Mouse (Mus musculus) neural tube, embryonic 15.5 days (tissue): ENCODE results near the gene Neil1. TPM values are rescaled to one million over a fixed set of nuclear protein-coding genes. Genes with fewer than 3 reads are reported as not detected.

ENCODE experiments used
- ATAC-seq: fragments of 200-750 bp; cut with Nextera tagmentation; 2 replicates; pipeline ENCODE4 v1.8.0; 2017; ENCODE audit warnings: mild to moderate bottlenecking, moderate TSS enrichment, moderate library complexity; ENCODE audit not compliant: low FRiP score
- H3K27ac ChIP-seq: fragments of 300-500 bp; sonication (generic); replicated peaks from 2 replicates; pipeline ENCODE4 v1.5.1; 2015; ENCODE audit warnings: mild to moderate bottlenecking, inconsistent platforms
- H3K27me3 ChIP-seq: fragments of 300-500 bp; sonication (generic); replicated peaks from 2 replicates; pipeline ENCODE4 v1.6.1; 2015; ENCODE audit warnings: inconsistent platforms
- H3K36me3 ChIP-seq: fragments of 300-500 bp; sonication (generic); 2 replicates; pipeline ENCODE4 v1.6.1; 2015; ENCODE audit warnings: inconsistent platforms
- H3K4me1 ChIP-seq: fragments of 300-500 bp; sonication (generic); 2 replicates; pipeline ENCODE4 v1.6.1; 2015; ENCODE audit warnings: inconsistent platforms
- H3K4me2 ChIP-seq: fragments of 300-500 bp; sonication (generic); 2 replicates; pipeline ENCODE4 v1.6.1; 2015; ENCODE audit warnings: inconsistent platforms, mild to moderate bottlenecking, moderate library complexity
- H3K4me3 ChIP-seq: fragments of 300-500 bp; sonication (generic); replicated peaks from 2 replicates; pipeline ENCODE4 v1.5.1; 2015; ENCODE audit warnings: mild to moderate bottlenecking, inconsistent platforms
- H3K9ac ChIP-seq: fragments of 300-500 bp; sonication (generic); replicated peaks from 2 replicates; pipeline ENCODE4 v1.6.1; 2015; ENCODE audit warnings: mild to moderate bottlenecking, inconsistent platforms
- H3K9me3 ChIP-seq: fragments of 300-500 bp; sonication (generic); replicated peaks from 2 replicates; pipeline ENCODE4 v1.6.1; 2016; ENCODE audit warnings: inconsistent platforms
- WGBS: fragments of 180-500 bp; shearing (Covaris S2); methylation state at CpG from one replicate; pipeline ENCODE4 v1.1.7; 2015; ENCODE audit warnings: mixed read lengths; 5-methylcytosine and 5-hydroxymethylcytosine counted together
- polyA plus RNA-seq: library from polyadenylated mRNA; unstranded; fragments of >200 nt; fragmentation: Nextera tagmentation; extraction: Ambion mirVana; gene quantifications from 2 replicates; pipeline ENCODE4 v1.2.1, GENCODE M21; 2015

Neil1 gene
- polyA plus RNA-seq, 1 experiment from 2014 or later: 10.4 TPM

- Histone ChIP-seq H3K9ac (no peak overlapping the region), H3K27me3 (no peaks in the 10 kb centered on the region), H3K4me2 (no peak overlapping the region), H3K4me1 (peaks cover 25% of the 10 kb centered on the region), H3K36me3 (no peaks in the 10 kb centered on the region), H3K4me3 (no peak overlapping the region), H3K9me3 (no peaks in the 10 kb centered on the region), H3K27ac (no peak overlapping the region)
- no peak for ATAC-seq
- whole genome bisulfite sequencing: 47% methylated on average over 6 of the region's 6 CpGs
Observed at GRCm38 (mm10) chr9:57152331-57152730, 4.2 kb upstream of the Neil1 start.

GRCm38 (mm10) chr9:57150192-57150591 is 2.1 kb upstream of the Neil1 start:
- Histone ChIP-seq H3K27ac (no peak overlapping the region), H3K4me3 (no peak overlapping the region), H3K36me3 (no peaks in the 10 kb centered on the region), H3K9me3 (no peaks in the 10 kb centered on the region), H3K4me2 (no peak overlapping the region), H3K4me1 (peaks cover 27% of the 10 kb centered on the region), H3K27me3 (no peaks in the 10 kb centered on the region), H3K9ac (no peak overlapping the region)
- 89% methylated on average over 5 of the region's 5 CpGs for WGBS
- no peak for ATAC-seq

DNA sequence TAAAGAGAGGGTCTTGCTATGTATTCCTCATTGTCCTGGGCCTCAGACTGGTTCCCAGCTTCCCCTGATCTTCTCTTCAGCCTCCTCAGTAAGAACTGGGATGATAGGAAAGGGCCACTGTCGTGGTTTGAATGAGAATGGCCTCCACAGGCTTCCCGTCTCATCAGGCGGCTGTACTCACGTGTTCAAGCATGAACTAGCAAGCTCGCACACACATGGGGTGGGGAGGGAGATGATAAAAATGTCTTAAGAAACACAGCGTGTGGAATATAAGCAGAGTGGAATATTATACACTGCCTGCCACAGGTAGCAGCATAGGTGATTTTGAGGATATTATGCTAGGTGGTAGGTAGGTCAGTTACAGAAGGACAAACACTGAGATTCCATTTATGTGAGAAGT is 916 bp upstream of the Neil1 start:
- 63% methylated on average over 6 of the region's 6 CpGs for WGBS

GRCm38 (mm10) chr9:57147205-57148143 is 631 bp downstream of the Neil1 start:
- peaks cover 27% of the 10 kb centered on the region for H3K4me1 ChIP-seq
- H3K36me3 ChIP-seq: peaks cover 19% of the 10 kb centered on the region
- H3K9ac ChIP-seq: peak overlapping the region; percentile 65
- WGBS: 9% methylated on average over 19 of the region's 19 CpGs
- H3K9me3 ChIP-seq: no peaks in the 10 kb centered on the region
- peak overlapping the region; percentile 90 for H3K27ac ChIP-seq
- ATAC-seq: peak; percentile 46
- peak overlapping the region; percentile 72 for H3K4me2 ChIP-seq
- no peaks in the 10 kb centered on the region for H3K27me3 ChIP-seq
- H3K4me3 ChIP-seq: peak overlapping the region; percentile 51

More for the DNA sequence above, 916 bp upstream of the Neil1 start:
- Histone ChIP-seq H3K9me3 (no peaks in the 10 kb centered on the region), H3K4me3 (peak overlapping the region; percentile 51), H3K4me2 (peak overlapping the region; percentile 72), H3K27ac (peak overlapping the region; percentile 90), H3K36me3 (peaks cover 5% of the 10 kb centered on the region; the same call in 1 of the 2 replicates), H3K27me3 (no peaks in the 10 kb centered on the region), H3K4me1 (peaks cover 27% of the 10 kb centered on the region), H3K9ac (peak overlapping the region; percentile 65)
- ATAC-seq: no peak

DNA sequence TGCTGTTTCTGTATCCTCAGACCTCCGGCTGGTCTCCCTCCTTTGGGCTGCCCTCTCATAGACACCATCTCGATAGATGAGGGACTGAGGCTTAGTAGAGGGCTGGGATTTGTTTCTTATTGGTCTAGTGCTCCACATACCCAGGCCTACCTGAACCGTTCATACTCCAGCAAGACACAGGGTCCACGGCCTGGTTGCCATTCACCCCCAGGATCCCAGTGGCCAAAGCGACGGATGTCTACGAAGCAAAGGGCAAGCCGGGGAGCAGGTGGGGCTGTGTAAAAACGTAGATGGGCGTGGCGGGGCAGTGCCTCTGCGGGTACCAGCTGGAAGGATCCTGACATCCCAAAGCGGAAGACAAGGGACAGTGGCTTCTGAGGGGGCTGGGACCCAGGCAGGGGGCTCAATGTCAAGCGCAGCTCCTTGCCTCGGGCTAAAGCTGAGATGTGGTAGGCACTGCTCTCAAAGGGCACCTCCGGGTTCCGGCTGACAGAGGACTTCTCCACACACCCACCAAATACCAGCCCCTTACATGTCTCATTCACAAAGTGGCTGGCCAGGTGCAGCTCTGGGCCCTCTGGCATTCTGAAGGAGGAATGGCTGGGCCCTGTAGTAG is 1.5 kb downstream of the Neil1 start:
- H3K4me2 ChIP-seq: peak overlapping the region; percentile 72
- H3K4me1 ChIP-seq: peaks cover 27% of the 10 kb centered on the region
- H3K36me3 ChIP-seq: peaks cover 28% of the 10 kb centered on the region
- no peaks in the 10 kb centered on the region for H3K27me3 ChIP-seq
- H3K9me3 ChIP-seq: no peaks in the 10 kb centered on the region
- WGBS: 84% methylated on average over 17 of the region's 17 CpGs
- H3K27ac ChIP-seq: peak overlapping the region; percentile 90
- peak overlapping the region; percentile 65; the same call in 1 of the 2 replicates for H3K9ac ChIP-seq
- H3K4me3 ChIP-seq: 0 out of 2 replicates have a peak overlapping the region, but pooled peaks have one; percentile 51
- ATAC-seq: no peak

DNA sequence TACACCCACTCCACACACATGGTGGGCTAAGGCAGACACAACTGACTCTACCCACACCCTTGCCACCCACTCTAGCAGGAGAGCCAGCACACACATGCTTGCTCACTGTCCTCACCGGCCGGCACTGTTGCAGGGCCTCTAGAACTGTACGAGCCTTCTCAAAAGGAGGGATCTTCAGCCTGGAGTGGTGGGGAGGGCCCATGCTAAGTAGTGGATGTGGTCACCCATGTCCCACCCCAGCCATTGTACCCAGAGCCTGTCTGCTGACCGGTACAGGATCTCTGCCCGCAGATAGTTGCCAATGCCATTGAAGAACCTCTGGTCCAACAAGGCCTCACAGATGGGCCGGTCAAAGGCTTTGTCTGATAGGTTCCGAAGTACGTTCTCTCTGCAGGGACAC is 3.3 kb downstream of the Neil1 start:
- H3K27me3 ChIP-seq: no peaks in the 10 kb centered on the region
- H3K36me3 ChIP-seq: peaks cover 45% of the 10 kb centered on the region
- ATAC-seq: no peak
- H3K4me2 ChIP-seq: no peak overlapping the region
- H3K9me3 ChIP-seq: no peaks in the 10 kb centered on the region
- peaks cover 27% of the 10 kb centered on the region for H3K4me1 ChIP-seq
- WGBS: 91% methylated on average over 8 of the region's 8 CpGs
- no peak overlapping the region for H3K4me3 ChIP-seq
- H3K27ac ChIP-seq: no peak overlapping the region
- H3K9ac ChIP-seq: no peak overlapping the region

DNA sequence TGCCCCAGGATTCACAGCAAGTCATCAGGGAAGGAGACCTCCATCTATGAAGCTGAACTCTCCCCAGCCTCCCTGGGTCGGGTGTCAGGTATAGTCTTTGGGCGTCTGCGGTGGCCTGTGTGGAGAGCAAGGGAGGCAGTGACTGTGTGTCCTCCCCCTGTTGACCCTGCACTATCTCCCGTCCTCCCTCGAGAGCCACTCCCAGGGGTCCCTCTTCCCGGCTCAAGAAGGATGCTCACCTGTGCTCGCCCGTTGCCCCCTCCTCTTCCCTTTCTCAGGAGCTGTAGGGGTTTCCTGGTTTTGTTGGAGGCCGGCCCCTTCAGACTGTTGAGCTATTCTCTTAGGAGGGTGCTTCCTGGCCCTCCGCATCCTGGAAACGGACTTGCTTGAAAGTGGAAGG is 4.9 kb downstream of the Neil1 start:
- Histone ChIP-seq H3K36me3 (peaks cover 59% of the 10 kb centered on the region), H3K4me3 (no peak overlapping the region), H3K9ac (no peak overlapping the region), H3K9me3 (no peaks in the 10 kb centered on the region), H3K4me2 (no peak overlapping the region), H3K27ac (no peak overlapping the region), H3K4me1 (peaks cover 18% of the 10 kb centered on the region), H3K27me3 (no peaks in the 10 kb centered on the region)
- WGBS: 86% methylated on average over 11 of the region's 11 CpGs
- ATAC-seq: no peak

DNA sequence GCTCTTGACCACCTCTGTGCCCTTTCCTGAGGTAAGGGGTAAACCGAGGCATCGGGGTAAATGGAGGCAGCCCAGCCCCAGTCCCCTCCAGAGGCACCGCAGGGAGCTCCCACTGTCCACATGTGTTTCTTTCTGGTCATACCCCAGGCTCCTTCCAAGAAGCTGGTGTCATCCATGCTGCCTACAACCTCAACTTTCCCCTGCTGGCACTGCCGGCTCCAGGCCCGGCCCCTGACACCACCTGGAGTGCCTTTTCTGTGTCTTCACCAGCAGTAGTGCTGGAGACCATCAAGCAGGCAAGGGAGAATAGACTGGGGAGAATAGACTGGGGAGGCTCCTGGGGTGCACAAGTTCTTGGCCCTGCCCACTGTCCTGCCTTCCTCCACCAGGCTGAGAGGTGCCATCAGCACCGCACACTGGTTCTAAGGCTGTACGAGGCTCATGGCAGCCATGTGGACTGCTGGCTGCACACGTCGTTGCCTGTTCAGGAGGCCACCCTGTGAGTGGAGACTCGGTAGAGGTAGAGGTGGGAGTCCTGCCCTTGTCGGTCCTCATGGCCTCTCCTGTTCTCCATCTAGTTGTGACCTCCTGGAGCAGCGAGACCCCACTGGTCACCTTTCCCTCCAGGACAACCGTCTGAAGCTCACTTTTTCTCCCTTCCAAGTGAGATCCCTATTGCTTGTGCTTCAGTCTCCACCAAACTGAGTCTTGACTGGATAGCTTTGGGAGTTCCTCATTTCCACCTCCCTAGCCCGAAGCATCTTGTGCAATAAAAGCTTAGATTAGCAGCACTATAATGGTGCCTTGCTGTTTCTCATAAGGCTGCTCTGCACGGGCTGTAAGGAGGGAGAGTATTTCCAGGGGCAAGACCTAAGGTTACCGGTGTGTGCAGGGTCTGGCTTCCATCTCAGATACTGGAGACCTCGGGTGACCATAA is 6.4 kb downstream of the Neil1 start:
- H3K9ac ChIP-seq: no peak overlapping the region
- H3K36me3 ChIP-seq: peaks cover 72% of the 10 kb centered on the region
- ATAC-seq: no peak
- H3K9me3 ChIP-seq: no peaks in the 10 kb centered on the region
- H3K27ac ChIP-seq: no peak overlapping the region
- 92% methylated on average over 17 of the region's 17 CpGs for WGBS
- no peak overlapping the region for H3K4me2 ChIP-seq
- no peak overlapping the region for H3K4me3 ChIP-seq
- H3K27me3 ChIP-seq: no peaks in the 10 kb centered on the region
- peaks cover 10% of the 10 kb centered on the region for H3K4me1 ChIP-seq

- Histone ChIP-seq H3K4me2 (no peak overlapping the region), H3K36me3 (peaks cover 87% of the 10 kb centered on the region), H3K27me3 (no peaks in the 10 kb centered on the region), H3K4me1 (no peaks in the 10 kb centered on the region), H3K9me3 (no peaks in the 10 kb centered on the region), H3K4me3 (no peak overlapping the region), H3K27ac (no peak overlapping the region), H3K9ac (no peak overlapping the region)
- WGBS: 98% methylated on average over 5 of the region's 5 CpGs
- ATAC-seq: no peak
Observed at GRCm38 (mm10) chr9:57139571-57139970, 8.5 kb downstream of the Neil1 start.

- no peaks in the 10 kb centered on the region for H3K4me1 ChIP-seq
- H3K9me3 ChIP-seq: no peaks in the 10 kb centered on the region
- H3K9ac ChIP-seq: no peak overlapping the region
- H3K4me3 ChIP-seq: no peak overlapping the region
- 83% methylated on average over 9 of the region's 9 CpGs for WGBS
- H3K27ac ChIP-seq: no peak overlapping the region
- no peak overlapping the region for H3K4me2 ChIP-seq
- H3K27me3 ChIP-seq: no peaks in the 10 kb centered on the region
- H3K36me3 ChIP-seq: peaks cover 83% of the 10 kb centered on the region
- ATAC-seq: no peak
Observed at GRCm38 (mm10) chr9:57139110-57139509, 9.0 kb downstream of the Neil1 start.

DNA sequence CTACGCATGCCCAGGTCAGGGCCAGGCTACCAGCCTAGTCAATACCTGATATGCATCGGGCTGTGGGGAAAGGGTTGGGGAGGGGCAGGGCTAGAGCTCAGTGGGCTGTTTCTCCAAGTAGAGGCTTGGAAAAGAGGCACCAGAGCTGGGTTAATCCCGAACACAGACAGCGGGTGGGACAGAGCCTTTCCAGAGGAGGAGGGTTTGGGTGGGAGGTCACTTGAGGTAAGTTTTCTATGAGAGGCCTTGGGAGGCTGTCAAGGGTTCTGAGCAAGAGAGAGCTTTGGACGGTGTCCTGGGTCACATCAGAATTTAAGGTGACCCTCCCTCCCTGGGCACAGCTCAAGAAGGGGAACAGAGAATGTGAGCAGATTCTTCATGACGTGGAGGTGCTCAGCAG is 9.6 kb downstream of the Neil1 start:
- Histone ChIP-seq H3K36me3 (peaks cover 79% of the 10 kb centered on the region), H3K4me1 (no peaks in the 10 kb centered on the region), H3K4me3 (no peak overlapping the region), H3K9me3 (no peaks in the 10 kb centered on the region), H3K27ac (no peak overlapping the region), H3K9ac (no peak overlapping the region), H3K4me2 (no peak overlapping the region), H3K27me3 (no peaks in the 10 kb centered on the region)
- 91% methylated on average over 6 of the region's 6 CpGs for WGBS
- ATAC-seq: no peak
